Mouse (Mus musculus) small intestine, adult 2 months (tissue): Measurements from ENCODE around the gene Poldip2.

Source experiments
- CTCF ChIP-seq: fragments of 200-500 bp; IDR thresholded peaks from 2 replicates; pipeline ENCODE4 v1.5.1; 2012; ENCODE audit warnings: low read depth, mild to moderate bottlenecking, control low read depth, inconsistent platforms, low read length, moderate library complexity, mixed read lengths; ENCODE audit not compliant: insufficient replicate concordance, insufficient read length; ENCODE audit errors: extremely low read depth
- POLR2A ChIP-seq: fragments of 200-500 bp; IDR thresholded peaks from 2 replicates; pipeline ENCODE4 v1.6.1; 2012; ENCODE audit warnings: low read depth, mild to moderate bottlenecking, control low read depth, inconsistent platforms, low read length, moderate library complexity

GRCm38 (mm10) chr11:78540358-78540757, 28.4 kb downstream of the Poldip2 start:
- TF ChIP-seq POLR2A (no peak), CTCF (no peak)
